In genomic region chr13:83749376-83750150, GRCm38 (mm10) we compare ENCODE assay signal across 17 mouse cellular contexts.
DNase-seq lines count a peak whose midpoint lies in the region; ATAC-seq and TF ChIP-seq lines count a peak whose summit lies in the region.
"Had no signal": no experiment of that assay in that cellular context is flagged by ENCODE, and none has a peak within 500 bp of the region (broad histone marks: within the 10 kb centered on the region; RNA-seq: fewer than 3 reads in every experiment).

No protein-coding gene starts in this region.

- ATAC-seq in hindbrain, embryonic 11.5 days (ENCODE audit: low FRiP score) = peak; percentile 23; the same call in 1 of the 2 replicates
- ATAC-seq in forebrain, embryonic 12.5 days (ENCODE audit: low FRiP score) = peak; percentile 40
- 0 out of 2 replicates have a peak, but pooled peaks have one; percentile 6 for ATAC-seq in hindbrain, embryonic 15.5 days (ENCODE audit: low FRiP score, low read depth)
- peak; percentile 33 for ATAC-seq in neural tube, embryonic 14.5 days (ENCODE audit: low read depth)

- H3K4me1 ChIP-seq in hindbrain, embryonic 11.5 days (replicated peaks; ENCODE audit: control insufficient read depth, insufficient read depth, low read length) = no peaks in the 10 kb centered on the region
- peaks cover 14% of the 10 kb centered on the region for H3K4me1 ChIP-seq in hindbrain, embryonic 10.5 days (replicated peaks)
- H3K4me1 ChIP-seq in forebrain, embryonic 12.5 days = peaks cover 14% of the 10 kb centered on the region
- H3K4me1 ChIP-seq in hindbrain, embryonic 15.5 days (replicated peaks) = peaks cover 20% of the 10 kb centered on the region
- peaks cover 16% of the 10 kb centered on the region; the same call in 1 of the 2 replicates for H3K4me1 ChIP-seq in neural tube, embryonic 14.5 days (ENCODE audit: control insufficient read depth, insufficient read depth, low read length)
- H3K4me1 ChIP-seq in heart, adult 2 months (ENCODE audit: control insufficient read depth, insufficient read depth, low read length) = no peaks in the 10 kb centered on the region

- no peak for TF ChIP-seq EP300 in heart, adult 2 months (IDR thresholded peaks at IDR 0.05; ENCODE audit: insufficient read depth, low read depth, low read length)

- H3K27me3 ChIP-seq in hindbrain, embryonic 11.5 days (ENCODE audit: control insufficient read depth, insufficient read depth, low read length) = no peaks in the 10 kb centered on the region
- H3K27me3 ChIP-seq in hindbrain, embryonic 10.5 days (ENCODE audit: insufficient read depth, poor library complexity, severe bottlenecking) = peaks cover 13% of the 10 kb centered on the region
- H3K27me3 ChIP-seq in forebrain, embryonic 12.5 days = no peaks in the 10 kb centered on the region
- no peaks in the 10 kb centered on the region for H3K27me3 ChIP-seq in hindbrain, embryonic 15.5 days
- no peaks in the 10 kb centered on the region for H3K27me3 ChIP-seq in neural tube, embryonic 14.5 days (ENCODE audit: control insufficient read depth, insufficient read depth, low read length)
- peaks cover 2% of the 10 kb centered on the region; the same call in 1 of the 2 replicates for H3K27me3 ChIP-seq in heart, adult 2 months (ENCODE audit: control insufficient read depth, insufficient read depth, low read length)
- H3K27me3 ChIP-seq: CH12.LX had no signal

- no peak for TF ChIP-seq POLR2A in heart, adult 2 months (IDR thresholded peaks at IDR 0.05; ENCODE audit: insufficient read depth, low read depth, low read length)

- H3K9ac ChIP-seq in hindbrain, embryonic 11.5 days (ENCODE audit: low read depth, low read length) = no peak overlapping the region
- H3K9ac ChIP-seq in forebrain, embryonic 12.5 days = no peak overlapping the region
- no peak overlapping the region for H3K9ac ChIP-seq in hindbrain, embryonic 15.5 days
- H3K9ac ChIP-seq in neural tube, embryonic 14.5 days (replicated peaks; ENCODE audit: low read depth, low read length) = no peak overlapping the region; the same call in 1 of the 2 replicates
- H3K9ac ChIP-seq in heart, adult 2 months (ENCODE audit: low read depth, low read length) = no peak overlapping the region
- H3K9ac ChIP-seq: lung, embryonic 15.5 days had no signal

- no peak overlapping the region for H3K4me3 ChIP-seq in hindbrain, embryonic 11.5 days (ENCODE audit: low read depth, low read length)
- H3K4me3 ChIP-seq in hindbrain, embryonic 10.5 days = no peak overlapping the region
- H3K4me3 ChIP-seq in forebrain, embryonic 12.5 days (replicated peaks) = no peak overlapping the region
- H3K4me3 ChIP-seq in hindbrain, embryonic 15.5 days = no peak overlapping the region
- no peak overlapping the region; the same call in 1 of the 2 replicates for H3K4me3 ChIP-seq in neural tube, embryonic 14.5 days (ENCODE audit: low read depth, low read length)
- no peak overlapping the region for H3K4me3 ChIP-seq in heart, adult 2 months
- H3K4me3 ChIP-seq: lung, embryonic 15.5 days had no signal

- intact Hi-C loops in heart, adult 2 months (cut with DNase I) = no loop called here

- no peak for TF ChIP-seq CTCF in heart, adult 2 months (IDR thresholded peaks at IDR 0.05)

- H3K36me3 ChIP-seq in hindbrain, embryonic 11.5 days (ENCODE audit: control insufficient read depth, insufficient read depth, low read length) = no peaks in the 10 kb centered on the region
- H3K36me3 ChIP-seq in hindbrain, embryonic 10.5 days = no peaks in the 10 kb centered on the region
- H3K36me3 ChIP-seq in forebrain, embryonic 12.5 days (replicated peaks) = no peaks in the 10 kb centered on the region
- H3K36me3 ChIP-seq in hindbrain, embryonic 15.5 days = no peaks in the 10 kb centered on the region
- H3K36me3 ChIP-seq in neural tube, embryonic 14.5 days (ENCODE audit: control insufficient read depth, insufficient read depth, low read length) = no peaks in the 10 kb centered on the region
- H3K36me3 ChIP-seq in heart, adult 2 months (ENCODE audit: control insufficient read depth, insufficient read depth, low read length) = no peaks in the 10 kb centered on the region
- H3K36me3 ChIP-seq: lung, embryonic 15.5 days had no signal

- H3K9me3 ChIP-seq in hindbrain, embryonic 11.5 days (ENCODE audit: control insufficient read depth, low read length) = no peaks in the 10 kb centered on the region
- H3K9me3 ChIP-seq in hindbrain, embryonic 10.5 days = no peaks in the 10 kb centered on the region
- no peaks in the 10 kb centered on the region for H3K9me3 ChIP-seq in forebrain, embryonic 12.5 days
- no peaks in the 10 kb centered on the region for H3K9me3 ChIP-seq in hindbrain, embryonic 15.5 days
- H3K9me3 ChIP-seq in neural tube, embryonic 14.5 days (ENCODE audit: control insufficient read depth, low read length) = no peaks in the 10 kb centered on the region
- H3K9me3 ChIP-seq: lung, embryonic 15.5 days had no signal

- H3K27ac ChIP-seq in hindbrain, embryonic 11.5 days (ENCODE audit: low read depth, low read length) = no peak overlapping the region
- no peak overlapping the region for H3K27ac ChIP-seq in hindbrain, embryonic 10.5 days
- peak overlapping the region; percentile 87 for H3K27ac ChIP-seq in forebrain, embryonic 12.5 days
- peak overlapping the region; percentile 86 for H3K27ac ChIP-seq in hindbrain, embryonic 15.5 days (replicated peaks)
- H3K27ac ChIP-seq in neural tube, embryonic 14.5 days (ENCODE audit: low read depth, low read length) = peak overlapping the region; percentile 90
- H3K27ac ChIP-seq in heart, adult 2 months = no peak overlapping the region
- H3K27ac ChIP-seq: lung, embryonic 15.5 days had no signal

- 64% methylated on average over 8 of the region's 8 CpGs for WGBS in hindbrain, embryonic 11.5 days
- WGBS in hindbrain, embryonic 10.5 days = 78% methylated on average over 8 of the region's 8 CpGs
- WGBS in forebrain, embryonic 12.5 days = 37% methylated on average over 8 of the region's 8 CpGs
- 22% methylated on average over 8 of the region's 8 CpGs for WGBS in hindbrain, embryonic 15.5 days
- 27% methylated on average over 8 of the region's 8 CpGs for WGBS in neural tube, embryonic 14.5 days
- 78% methylated on average over 8 of the region's 8 CpGs for WGBS in heart, adult 2 months

- no peaks in the 10 kb centered on the region for H3K79me2 ChIP-seq in heart, adult 2 months (replicated peaks; ENCODE audit: control insufficient read depth, insufficient read depth, low read length)

- no peak overlapping the region for H3K4me2 ChIP-seq in hindbrain, embryonic 11.5 days (replicated peaks; ENCODE audit: low read depth, low read length)
- H3K4me2 ChIP-seq in forebrain, embryonic 12.5 days = peak overlapping the region; percentile 3; the same call in 1 of the 2 replicates
- peak overlapping the region; percentile 26 for H3K4me2 ChIP-seq in hindbrain, embryonic 15.5 days
- H3K4me2 ChIP-seq in neural tube, embryonic 14.5 days (ENCODE audit: low read depth, low read length) = peak overlapping the region; percentile 35
- H3K4me2 ChIP-seq: heart, embryonic 11.5 days; lung, embryonic 15.5 days had no signal

- peak; percentile 30 for DNase-seq in hindbrain, embryonic 11.5 days (ENCODE audit: low spot score)
- no peak for DNase-seq in hindbrain, embryonic 10.5 days (ENCODE audit: low spot score)
- no peak for DNase-seq in thymus, postnatal 10 days (ENCODE audit: low spot score in 2 of 2)
- DNase-seq in natural killer cell, adult 2 months (ENCODE audit: low spot score in 2 of 2) = no peak
- DNase-seq in heart, adult 2 months = no peak
- DNase-seq: gastrocnemius, postnatal 36 days; heart, postnatal 36 days; kidney, adult 11 months; kidney, postnatal 10 days; right cerebral cortex, postnatal 25 days; thymus, postnatal 4 days had no signal

Comparison
In these comparisons a context has a peak if more than half of its experiments do, and no peak if none do; other contexts are left out.
1. H3K27ac ChIP-seq: peak in forebrain, embryonic 12.5 days (single experiment), hindbrain, embryonic 15.5 days (single experiment) and neural tube, embryonic 14.5 days (single experiment); none in hindbrain, embryonic 11.5 days (single experiment), hindbrain, embryonic 10.5 days (single experiment) and heart, adult 2 months (single experiment).
2. Peak in every context shown above with its lines, with median percentiles within 50 percentile points of each other: ATAC-seq.